Mouse (Mus musculus) liver, embryonic 16.5 days (tissue): ENCODE data around the gene Ece1. TPM values are rescaled to one million over a fixed set of nuclear protein-coding genes. Genes with fewer than 3 reads are reported as not detected.

Source experiments
- ATAC-seq: fragments of 200-750 bp; cut with Nextera tagmentation; 2 replicates; pipeline ENCODE4 v1.8.0; 2017; ENCODE audit warnings: low read depth, mild to moderate bottlenecking, moderate number of reproducible peaks, moderate library complexity
- H3K27ac ChIP-seq: fragments of 300-500 bp; sonication (generic); 2 replicates; pipeline ENCODE4 v1.5.1; 2014; ENCODE audit warnings: mild to moderate bottlenecking, low read length
- H3K27me3 ChIP-seq: fragments of 300-500 bp; sonication (generic); 2 replicates; pipeline ENCODE4 v1.6.1; 2014; ENCODE audit warnings: low read depth, low read length, mixed read lengths; ENCODE audit not compliant: control insufficient read depth, insufficient read depth
- H3K36me3 ChIP-seq: fragments of 300-500 bp; sonication (generic); 2 replicates; pipeline ENCODE4 v1.6.1; 2014; ENCODE audit warnings: mild to moderate bottlenecking; ENCODE audit not compliant: control insufficient read depth, insufficient read depth
- H3K4me1 ChIP-seq: fragments of 300-500 bp; sonication (generic); 2 replicates; pipeline ENCODE4 v1.6.1; 2014; ENCODE audit warnings: low read depth, low read length, mixed read lengths; ENCODE audit not compliant: control insufficient read depth
- H3K4me2 ChIP-seq: fragments of 300-500 bp; sonication (generic); 2 replicates; pipeline ENCODE4 v1.6.1; 2014; ENCODE audit warnings: low read depth, low read length, mixed read lengths
- H3K4me3 ChIP-seq: fragments of 300-500 bp; sonication (generic); 2 replicates; pipeline ENCODE4 v1.5.1; 2014; ENCODE audit warnings: low read depth, mild to moderate bottlenecking, low read length
- H3K9ac ChIP-seq: fragments of 300-500 bp; sonication (generic); 2 replicates; pipeline ENCODE4 v1.6.1; 2014; ENCODE audit warnings: low read depth, low read length
- H3K9me3 ChIP-seq: fragments of 300-500 bp; sonication (generic); replicated peaks from 2 replicates; pipeline ENCODE4 v1.6.1; 2016; ENCODE audit warnings: low read length; ENCODE audit not compliant: control insufficient read depth
- WGBS: fragments of 180-500 bp; shearing (Covaris S2); extraction: QIAGEN DNeasy Blood & Tissue Kit; methylation state at CpG from one replicate; pipeline ENCODE4 v1.1.7; 2014; ENCODE audit not compliant: insufficient replicate concordance; 5-methylcytosine and 5-hydroxymethylcytosine counted together
- polyA plus RNA-seq: library from polyadenylated mRNA; unstranded; fragments of >200 nt; fragmentation: Nextera tagmentation; extraction: Ambion mirVana; gene quantifications from 2 replicates; pipeline ENCODE4 v1.2.1, GENCODE M21; 2015

Ece1 gene
- polyA plus RNA-seq, 1 experiment from 2014 or later, result 23.4 TPM

GRCm38 (mm10) chr4:137897298-137897612, 35.2 kb downstream of the Ece1 start:
- no peak overlapping the region for H3K4me2 ChIP-seq
- no peak for ATAC-seq
- no peaks in the 10 kb centered on the region for H3K36me3 ChIP-seq
- no peak overlapping the region for H3K4me3 ChIP-seq
- H3K27me3 ChIP-seq, result no peaks in the 10 kb centered on the region
- H3K27ac ChIP-seq, result no peak overlapping the region
- H3K9me3 ChIP-seq, result no peaks in the 10 kb centered on the region
- 45% methylated on average over 8 of the region's 8 CpGs for WGBS
- H3K4me1 ChIP-seq, result no peaks in the 10 kb centered on the region
- no peak overlapping the region for H3K9ac ChIP-seq

GRCm38 (mm10) chr4:137898490-137898889, 36.5 kb downstream of the Ece1 start:
- Histone ChIP-seq H3K36me3 (no peaks in the 10 kb centered on the region), H3K9me3 (no peaks in the 10 kb centered on the region), H3K4me1 (no peaks in the 10 kb centered on the region), H3K27ac (no peak overlapping the region), H3K9ac (no peak overlapping the region), H3K4me3 (no peak overlapping the region), H3K4me2 (no peak overlapping the region), H3K27me3 (no peaks in the 10 kb centered on the region)
- no peak for ATAC-seq
- 43% methylated on average over 7 of the region's 7 CpGs for WGBS

- no peaks in the 10 kb centered on the region for H3K9me3 ChIP-seq
- no peaks in the 10 kb centered on the region for H3K27me3 ChIP-seq
- no peak overlapping the region for H3K9ac ChIP-seq
- H3K36me3 ChIP-seq, result no peaks in the 10 kb centered on the region
- H3K4me2 ChIP-seq, result no peak overlapping the region
- ATAC-seq, result no peak
- no peaks in the 10 kb centered on the region; the same call in 1 of the 2 replicates for H3K4me1 ChIP-seq
- H3K4me3 ChIP-seq, result no peak overlapping the region
- no peak overlapping the region for H3K27ac ChIP-seq
- 80% methylated on average over 13 of the region's 13 CpGs for WGBS
Measured at GRCm38 (mm10) chr4:137902268-137902667, 40.2 kb downstream of the Ece1 start.

- H3K9ac ChIP-seq, result no peak overlapping the region
- no peaks in the 10 kb centered on the region for H3K9me3 ChIP-seq
- no peak for ATAC-seq
- H3K4me1 ChIP-seq, result no peaks in the 10 kb centered on the region; the same call in 1 of the 2 replicates
- 42% methylated on average over 7 of the region's 7 CpGs for WGBS
- H3K4me3 ChIP-seq, result no peak overlapping the region
- H3K27me3 ChIP-seq, result no peaks in the 10 kb centered on the region
- no peak overlapping the region for H3K27ac ChIP-seq
- no peak overlapping the region for H3K4me2 ChIP-seq
- no peaks in the 10 kb centered on the region for H3K36me3 ChIP-seq
Measured at GRCm38 (mm10) chr4:137902873-137903272, 40.8 kb downstream of the Ece1 start.

- no peak overlapping the region for H3K27ac ChIP-seq
- no peaks in the 10 kb centered on the region for H3K27me3 ChIP-seq
- H3K4me3 ChIP-seq, result no peak overlapping the region
- WGBS, result 63% methylated on average over 13 of the region's 13 CpGs
- no peaks in the 10 kb centered on the region; the same call in 1 of the 2 replicates for H3K4me1 ChIP-seq
- H3K4me2 ChIP-seq, result no peak overlapping the region
- H3K9me3 ChIP-seq, result no peaks in the 10 kb centered on the region
- H3K36me3 ChIP-seq, result no peaks in the 10 kb centered on the region
- no peak overlapping the region for H3K9ac ChIP-seq
- no peak for ATAC-seq
Measured at GRCm38 (mm10) chr4:137904956-137905551, 43.0 kb downstream of the Ece1 start.

GRCm38 (mm10) chr4:137907979-137908378, 45.9 kb downstream of the Ece1 start:
- WGBS, result 67% methylated on average over 13 of the region's 13 CpGs
- Histone ChIP-seq H3K27me3 (no peaks in the 10 kb centered on the region; the same call in 1 of the 2 replicates), H3K36me3 (no peaks in the 10 kb centered on the region), H3K4me2 (no peak overlapping the region), H3K4me3 (no peak overlapping the region), H3K9me3 (no peaks in the 10 kb centered on the region), H3K4me1 (peaks cover 3% of the 10 kb centered on the region), H3K9ac (no peak overlapping the region), H3K27ac (no peak overlapping the region)
- no peak for ATAC-seq

- no peak overlapping the region for H3K9ac ChIP-seq
- no peaks in the 10 kb centered on the region; the same call in 1 of the 2 replicates for H3K27me3 ChIP-seq
- H3K27ac ChIP-seq, result no peak overlapping the region
- no peak overlapping the region for H3K4me2 ChIP-seq
- 67% methylated on average over 7 of the region's 7 CpGs for WGBS
- no peak overlapping the region for H3K4me3 ChIP-seq
- H3K9me3 ChIP-seq, result no peaks in the 10 kb centered on the region
- no peaks in the 10 kb centered on the region for H3K36me3 ChIP-seq
- H3K4me1 ChIP-seq, result peaks cover 8% of the 10 kb centered on the region
- ATAC-seq, result no peak
Measured at GRCm38 (mm10) chr4:137908489-137908888, 46.5 kb downstream of the Ece1 start.

GRCm38 (mm10) chr4:137908915-137909314, 46.9 kb downstream of the Ece1 start:
- Histone ChIP-seq H3K36me3 (no peaks in the 10 kb centered on the region), H3K9me3 (no peaks in the 10 kb centered on the region), H3K4me1 (peaks cover 13% of the 10 kb centered on the region), H3K27ac (no peak overlapping the region), H3K4me3 (no peak overlapping the region), H3K9ac (no peak overlapping the region), H3K4me2 (no peak overlapping the region), H3K27me3 (no peaks in the 10 kb centered on the region; the same call in 1 of the 2 replicates)
- WGBS, result 43% methylated on average over 4 of the region's 4 CpGs
- ATAC-seq, result no peak

- no peak for ATAC-seq
- H3K9ac ChIP-seq, result no peak overlapping the region
- no peaks in the 10 kb centered on the region; the same call in 1 of the 2 replicates for H3K27me3 ChIP-seq
- WGBS, result 20% methylated on average over 4 of the region's 4 CpGs
- no peak overlapping the region for H3K27ac ChIP-seq
- no peaks in the 10 kb centered on the region for H3K9me3 ChIP-seq
- H3K4me2 ChIP-seq, result no peak overlapping the region
- H3K4me3 ChIP-seq, result no peak overlapping the region
- H3K36me3 ChIP-seq, result no peaks in the 10 kb centered on the region
- H3K4me1 ChIP-seq, result peaks cover 17% of the 10 kb centered on the region
Measured at GRCm38 (mm10) chr4:137909471-137909870, 47.4 kb downstream of the Ece1 start.
